ENCODE assay signal across 11 mouse cellular contexts in the genomic region with DNA sequence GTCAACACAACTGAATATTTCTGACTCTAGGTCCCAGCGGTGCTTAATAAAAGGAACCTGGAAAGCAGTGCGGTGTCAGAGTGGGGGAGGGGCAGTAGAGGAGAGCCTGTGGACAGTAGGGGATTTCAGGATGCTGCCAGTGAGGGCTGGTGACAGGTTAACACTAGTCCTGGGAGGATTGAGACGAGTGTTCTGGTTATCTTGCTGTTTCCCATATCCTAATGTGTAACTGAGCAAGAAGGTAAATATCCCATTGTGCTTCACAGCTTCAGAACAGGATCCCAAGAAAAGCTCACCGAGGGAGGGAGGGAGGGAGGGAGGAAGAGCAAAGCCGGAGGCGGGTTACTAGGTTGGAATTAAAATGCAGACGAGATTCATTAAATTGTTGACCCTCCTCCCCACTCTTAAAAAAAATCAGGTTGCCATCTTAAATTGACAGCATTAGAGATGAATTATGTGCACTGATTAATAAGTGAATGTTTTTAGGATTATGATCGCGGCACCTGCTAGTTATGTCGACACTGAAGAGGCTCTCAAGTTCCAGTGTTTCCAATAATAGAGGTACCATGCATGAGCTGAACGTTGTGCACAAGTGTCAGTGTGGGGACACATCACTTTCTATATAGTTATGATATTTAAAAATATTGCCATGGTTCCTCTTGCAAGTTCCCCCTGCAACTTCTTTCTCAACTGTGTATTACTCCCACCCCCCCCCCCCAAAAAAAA.
DNase-seq lines count a peak whose midpoint lies in the region; ATAC-seq lines count a peak whose summit lies in the region.
"Had no signal": no experiment of that assay in that cellular context is flagged by ENCODE, and none has a peak within 500 bp of the region (broad histone marks: within the 10 kb centered on the region; RNA-seq: fewer than 3 reads in every experiment).

No protein-coding gene starts in this region.

- DNase-seq in heart, adult 11 months: no peak
- DNase-seq in embryo, embryonic 11 days: peak; percentile 36
- no peak for DNase-seq in adrenal gland, postnatal 10 days
- DNase-seq in adrenal gland, postnatal 4 days (ENCODE audit: low spot score in 2 of 2): no peak
- DNase-seq in lung, postnatal 25 days (ENCODE audit: low spot score): no peak
- DNase-seq: gastrocnemius, postnatal 36 days had no signal

- no peak overlapping the region for H3K9ac ChIP-seq in heart, embryonic 14.5 days (ENCODE audit: low read length)
- H3K9ac ChIP-seq in forebrain, embryonic 16.5 days (replicated peaks; ENCODE audit: low read depth, low read length): peak overlapping the region; percentile 46
- H3K9ac ChIP-seq in midbrain, embryonic 15.5 days: peak overlapping the region; percentile 15; the same call in 1 of the 2 replicates
- H3K9ac ChIP-seq: kidney, embryonic 15.5 days; limb, embryonic 12.5 days had no signal

- WGBS in heart, embryonic 14.5 days: 18% methylated on average over 11 of the region's 11 CpGs
- WGBS in forebrain, embryonic 16.5 days: 12% methylated on average over 11 of the region's 11 CpGs
- 9% methylated on average over 11 of the region's 11 CpGs for WGBS in midbrain, embryonic 15.5 days

- no peak overlapping the region for H3K27ac ChIP-seq in heart, embryonic 14.5 days (replicated peaks in 1 of 2; ENCODE audit: control insufficient read depth in 1 of 2, insufficient read depth in 1 of 2, low read depth in 2 of 2, low read length in 2 of 2)
- H3K27ac ChIP-seq in forebrain, embryonic 16.5 days (ENCODE audit: low read length): peak overlapping the region; percentile 74
- peak overlapping the region; percentile 66 for H3K27ac ChIP-seq in midbrain, embryonic 15.5 days
- H3K27ac ChIP-seq: kidney, embryonic 15.5 days; limb, embryonic 12.5 days had no signal

- H3K4me3 ChIP-seq in heart, embryonic 14.5 days (ENCODE audit: control insufficient read depth in 1 of 2, insufficient read depth in 1 of 2, low read depth in 1 of 2, low read length in 2 of 2): peak overlapping the region; percentile 24 to 35; a peak in 3 of 4 replicates
- peak overlapping the region; percentile 25 for H3K4me3 ChIP-seq in forebrain, embryonic 16.5 days (replicated peaks; ENCODE audit: low read length)
- H3K4me3 ChIP-seq in midbrain, embryonic 15.5 days: peak overlapping the region; percentile 21
- H3K4me3 ChIP-seq: kidney, embryonic 15.5 days; limb, embryonic 12.5 days had no signal

- H3K9me3 ChIP-seq in heart, embryonic 14.5 days (ENCODE audit: control insufficient read depth, low read length): no peaks in the 10 kb centered on the region
- no peaks in the 10 kb centered on the region for H3K9me3 ChIP-seq in forebrain, embryonic 16.5 days (ENCODE audit: control insufficient read depth, low read length)
- no peaks in the 10 kb centered on the region for H3K9me3 ChIP-seq in midbrain, embryonic 15.5 days
- H3K9me3 ChIP-seq: kidney, embryonic 15.5 days; limb, embryonic 12.5 days had no signal

- H3K4me1 ChIP-seq in heart, embryonic 14.5 days (ENCODE audit: control insufficient read depth in 2 of 2, insufficient read depth in 2 of 2, low read length in 2 of 2): no peaks in the 10 kb centered on the region
- H3K4me1 ChIP-seq in forebrain, embryonic 16.5 days (replicated peaks; ENCODE audit: control insufficient read depth, insufficient read depth, low read length): peaks cover 21% of the 10 kb centered on the region
- H3K4me1 ChIP-seq in midbrain, embryonic 15.5 days: peaks cover 11% of the 10 kb centered on the region
- H3K4me1 ChIP-seq: kidney, embryonic 15.5 days had no signal

- no peaks in the 10 kb centered on the region for H3K27me3 ChIP-seq in heart, embryonic 14.5 days (ENCODE audit: control insufficient read depth, insufficient read depth, low read length)
- H3K27me3 ChIP-seq in forebrain, embryonic 16.5 days (replicated peaks; ENCODE audit: control insufficient read depth, insufficient read depth, low read length): no peaks in the 10 kb centered on the region
- no peaks in the 10 kb centered on the region for H3K27me3 ChIP-seq in midbrain, embryonic 15.5 days (replicated peaks)
- H3K27me3 ChIP-seq: kidney, embryonic 15.5 days; limb, embryonic 12.5 days had no signal

- peak overlapping the region; percentile 64 for H3K4me2 ChIP-seq in heart, embryonic 14.5 days (ENCODE audit: low read length)
- H3K4me2 ChIP-seq in forebrain, embryonic 16.5 days (ENCODE audit: low read length): peak overlapping the region; percentile 49
- peak overlapping the region; percentile 43 for H3K4me2 ChIP-seq in midbrain, embryonic 15.5 days
- H3K4me2 ChIP-seq: kidney, embryonic 15.5 days; limb, embryonic 12.5 days had no signal

- ATAC-seq in heart, embryonic 14.5 days (ENCODE audit: insufficient number of reproducible peaks, insufficient read depth, low FRiP score, low read depth): no peak
- peak; percentile 65 for ATAC-seq in forebrain, embryonic 16.5 days
- peak; percentile 91 for ATAC-seq in midbrain, embryonic 15.5 days (replicated peaks)

- H3K36me3 ChIP-seq in heart, embryonic 14.5 days (ENCODE audit: control insufficient read depth, insufficient read depth, low read length): no peaks in the 10 kb centered on the region
- no peaks in the 10 kb centered on the region for H3K36me3 ChIP-seq in forebrain, embryonic 16.5 days (ENCODE audit: control insufficient read depth, insufficient read depth)
- H3K36me3 ChIP-seq in midbrain, embryonic 15.5 days (replicated peaks): no peaks in the 10 kb centered on the region
- H3K36me3 ChIP-seq: kidney, embryonic 15.5 days; limb, embryonic 12.5 days had no signal

Comparison
In these comparisons a context has a peak if more than half of its experiments do, and no peak if none do; other contexts are left out.
1. H3K27ac ChIP-seq: peak in forebrain, embryonic 16.5 days (single experiment) and midbrain, embryonic 15.5 days (single experiment); none in heart, embryonic 14.5 days (0 of 2).
2. Peak in every context shown above with its lines, with median percentiles within 50 percentile points of each other: H3K4me2 ChIP-seq and H3K4me3 ChIP-seq.